Mouse (Mus musculus): ENCODE measurements around the gene Strc. TPM values are rescaled to one million over a fixed set of nuclear protein-coding genes. Genes with fewer than 3 reads are reported as not detected.

Gene Strc
- total RNA-seq (2023): 1.8 TPM

GRCm38 (mm10) chr2:121386961-121387575 is at the start of gene Strc:
TSS of gene Strc (minus strand) at chr2:121387168.

GRCm38 (mm10) chr2:121413387-121414042 is 26.5 kb upstream of the Strc start, which contains the start of the genes Pdia3 and Catsper2:
TSS of gene Pdia3 (plus strand) at chr2:121413775.
TSS of gene Catsper2 (minus strand) at chr2:121413792.

DNA sequence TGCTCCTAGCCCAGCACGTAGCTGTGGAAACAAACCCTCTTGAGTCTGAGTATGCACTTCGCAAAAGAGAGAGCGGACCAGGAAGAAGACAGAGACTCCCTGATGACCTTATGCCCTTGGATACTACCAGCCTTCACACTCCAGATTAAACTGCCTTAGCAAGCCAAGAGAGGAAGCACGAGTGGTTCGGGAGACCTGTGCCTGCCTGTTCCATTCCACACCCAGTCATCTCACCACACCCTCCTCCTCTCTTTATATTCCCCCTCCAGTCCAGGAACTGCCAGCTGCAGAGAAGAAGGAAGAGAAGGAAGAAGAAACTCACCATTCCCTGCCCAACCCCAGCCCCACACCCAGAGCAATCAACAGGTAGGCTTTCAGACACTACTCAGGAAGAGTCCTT is 29.5 kb downstream of the Strc start, which contains the start of gene Ckmt1:
TSS of gene Ckmt1 (plus strand) at position 221 of the 400 bp plus-strand sequence.

DNA sequence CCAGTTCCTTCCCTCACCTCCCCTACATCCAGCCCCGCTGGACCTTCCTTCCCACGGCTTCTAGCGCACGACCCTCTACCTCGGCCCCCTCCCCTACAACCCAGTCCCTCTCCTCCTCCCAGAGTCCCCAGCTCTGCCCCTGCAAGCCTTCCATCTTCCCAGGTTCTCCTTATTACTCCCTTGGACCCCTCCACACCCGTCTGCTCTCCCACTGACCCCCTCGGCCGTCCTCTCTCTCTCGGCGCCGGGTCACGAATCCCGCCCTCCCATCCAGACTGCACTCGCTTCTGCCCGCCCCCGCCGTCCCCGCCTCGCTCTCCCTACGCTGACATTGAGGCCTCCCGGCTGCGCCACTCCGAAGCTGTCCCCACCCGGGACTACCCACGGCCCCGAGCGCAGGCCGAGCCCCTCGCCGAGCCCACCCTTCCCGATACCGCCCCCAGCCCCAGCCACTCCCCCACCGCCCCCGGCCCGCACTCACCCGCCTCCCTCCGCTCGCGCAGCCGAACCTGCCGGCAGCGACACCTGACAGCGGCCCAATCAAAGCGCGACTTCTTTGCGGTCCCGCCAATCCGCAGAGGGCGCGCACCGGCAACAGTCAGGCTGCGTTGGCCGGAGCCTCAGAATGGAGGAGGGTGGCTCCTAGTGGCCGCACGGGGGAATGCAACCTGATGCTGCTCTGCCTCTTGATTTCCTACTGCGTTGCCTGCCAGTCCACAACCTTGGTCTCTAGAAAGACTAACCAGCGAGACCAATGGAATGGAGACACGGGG is 32.0 kb downstream of the Strc start, which contains the start of gene Ppip5k1:
TSS of gene Ppip5k1 (minus strand) at position 577 of the 773 bp plus-strand sequence.

Other genes starting within 250 kb of the Strc start
- gene Adal, start 246.7 kb downstream of the Strc start, total RNA-seq (2023): 20.6 TPM
- gene Lcmt2, start 246.5 kb downstream of the Strc start, total RNA-seq (2023): 14.9 TPM
- 64.1 TPM for gene Tubgcp4, start 216.5 kb downstream of the Strc start, total RNA-seq (2023)
- gene Zscan29, start 216.0 kb downstream of the Strc start, total RNA-seq (2023): 30.4 TPM
- 82.7 TPM for gene Trp53bp1, start 115.8 kb downstream of the Strc start, total RNA-seq (2023)
- 0.12 TPM for gene Map1a, start 97.6 kb downstream of the Strc start, total RNA-seq (2023)
- 18.4 TPM for gene Ppip5k1, start 31.8 kb downstream of the Strc start, total RNA-seq (2023)
- not detected for gene Ckmt1, start 29.5 kb downstream of the Strc start, total RNA-seq (2023)
- 162 TPM for gene Pdia3, start 26.6 kb upstream of the Strc start, total RNA-seq (2023)
- gene Catsper2, start 26.6 kb upstream of the Strc start, total RNA-seq (2023): 2.0 TPM
- 2.7 TPM for gene Ell3, start 57.1 kb upstream of the Strc start, total RNA-seq (2023)
- 310 TPM for gene Serf2, start 62.0 kb upstream of the Strc start, total RNA-seq (2023)
- 42.8 TPM for gene Hypk, start 66.1 kb upstream of the Strc start, total RNA-seq (2023)
- 0.80 TPM for gene Serinc4, start 69.6 kb upstream of the Strc start, total RNA-seq (2023)
- gene Mfap1b, start 86.9 kb upstream of the Strc start, total RNA-seq (2023): 45.5 TPM
- 41.6 TPM for gene Mfap1a, start 119.5 kb upstream of the Strc start, total RNA-seq (2023)
- gene Wdr76, start 119.6 kb upstream of the Strc start, total RNA-seq (2023): 14.4 TPM